Mouse (Mus musculus) forebrain, embryonic 13.5 days (tissue): ENCODE results near the gene Coro1a. TPM values are rescaled to one million over a fixed set of nuclear protein-coding genes. Genes with fewer than 3 reads are reported as not detected.
A peak's percentile ranks its signal among the peaks of the same experiment; 100 is the strongest.
"Not testable (repeated sequence)": the region's sequence is repeated elsewhere in the genome, so short reads cannot be mapped to it uniquely, and the experiment has no call there.

ENCODE experiments used
- ATAC-seq: fragments of 200-750 bp; cut with Nextera tagmentation; 2 replicates; pipeline ENCODE4 v1.8.0; 2017
- H3K27ac ChIP-seq: fragments of 300-500 bp; sonication (generic); 2 replicates; pipeline ENCODE4 v1.5.1; 2015; ENCODE audit warnings: inconsistent platforms, mild to moderate bottlenecking, moderate library complexity
- H3K27me3 ChIP-seq: fragments of 300-500 bp; sonication (generic); 2 replicates; pipeline ENCODE4 v1.6.1; 2015; ENCODE audit warnings: mild to moderate bottlenecking, inconsistent platforms
- H3K36me3 ChIP-seq: fragments of 300-500 bp; sonication (generic); 2 replicates; pipeline ENCODE4 v1.6.1; 2015; ENCODE audit warnings: mild to moderate bottlenecking, inconsistent platforms; ENCODE audit not compliant: poor library complexity, severe bottlenecking
- H3K4me1 ChIP-seq: fragments of 300-500 bp; sonication (generic); 2 replicates; pipeline ENCODE4 v1.6.1; 2015; ENCODE audit warnings: inconsistent platforms
- H3K4me2 ChIP-seq: fragments of 300-500 bp; sonication (generic); 2 replicates; pipeline ENCODE4 v1.6.1; 2015; ENCODE audit warnings: inconsistent platforms, mild to moderate bottlenecking, moderate library complexity
- H3K4me3 ChIP-seq: fragments of 300-500 bp; sonication (generic); 2 replicates; pipeline ENCODE4 v1.5.1; 2015; ENCODE audit warnings: mild to moderate bottlenecking, inconsistent platforms
- H3K9ac ChIP-seq: fragments of 300-500 bp; sonication (generic); 2 replicates; pipeline ENCODE4 v1.6.1; 2015; ENCODE audit warnings: mild to moderate bottlenecking, inconsistent platforms
- H3K9me3 ChIP-seq: fragments of 300-500 bp; sonication (generic); replicated peaks from 2 replicates; pipeline ENCODE4 v1.6.1; 2016; ENCODE audit warnings: inconsistent platforms
- WGBS: fragments of 180-500 bp; shearing (Covaris S2); methylation state at CpG from one replicate; pipeline ENCODE4 v1.1.7; 2015; 5-methylcytosine and 5-hydroxymethylcytosine counted together
- polyA plus RNA-seq: library from polyadenylated mRNA; unstranded; fragments of >200 nt; fragmentation: Nextera tagmentation; extraction: Ambion mirVana; gene quantifications from 2 replicates; pipeline ENCODE4 v1.2.1, GENCODE M21; 2015

Gene Coro1a
- polyA plus RNA-seq, 1 experiment from 2014 or later, result 77.1 TPM

- not testable (repeated sequence) for H3K4me3 ChIP-seq, H3K27ac ChIP-seq, H3K4me1 ChIP-seq, H3K4me2 ChIP-seq, H3K36me3 ChIP-seq, H3K27me3 ChIP-seq, H3K9me3 ChIP-seq, H3K9ac ChIP-seq, ATAC-seq
- 88% methylated on average over 4 of the region's 4 CpGs for WGBS
Observed at GRCm38 (mm10) chr7:126730256-126730789, 22.7 kb upstream of the Coro1a start.

- Histone ChIP-seq H3K36me3 (no peaks in the 10 kb centered on the region), H3K9ac (no peak overlapping the region), H3K4me1 (no peaks in the 10 kb centered on the region), H3K9me3 (peaks cover 5% of the 10 kb centered on the region; the same call in 1 of the 2 replicates), H3K27ac (no peak overlapping the region), H3K27me3 (no peaks in the 10 kb centered on the region), H3K4me2 (no peak overlapping the region), H3K4me3 (no peak overlapping the region)
- no peak for ATAC-seq
- 88% methylated on average over 5 of the region's 5 CpGs for WGBS
Observed at GRCm38 (mm10) chr7:126725667-126726066, 18.1 kb upstream of the Coro1a start.

- WGBS, result 76% methylated on average over 3 of the region's 3 CpGs
- no peaks in the 10 kb centered on the region for H3K4me1 ChIP-seq
- no peak overlapping the region for H3K4me3 ChIP-seq
- no peak for ATAC-seq
- no peak overlapping the region for H3K27ac ChIP-seq
- H3K9ac ChIP-seq, result no peak overlapping the region
- H3K36me3 ChIP-seq, result no peaks in the 10 kb centered on the region
- H3K4me2 ChIP-seq, result no peak overlapping the region
- no peaks in the 10 kb centered on the region for H3K27me3 ChIP-seq
- peaks cover 5% of the 10 kb centered on the region; the same call in 1 of the 2 replicates for H3K9me3 ChIP-seq
Observed at GRCm38 (mm10) chr7:126725077-126725476, 17.5 kb upstream of the Coro1a start.

GRCm38 (mm10) chr7:126721635-126722034 is 14.0 kb upstream of the Coro1a start:
- 94% methylated on average over 13 of the region's 13 CpGs for WGBS
- H3K9ac ChIP-seq, result no peak overlapping the region
- H3K4me2 ChIP-seq, result no peak overlapping the region

DNA sequence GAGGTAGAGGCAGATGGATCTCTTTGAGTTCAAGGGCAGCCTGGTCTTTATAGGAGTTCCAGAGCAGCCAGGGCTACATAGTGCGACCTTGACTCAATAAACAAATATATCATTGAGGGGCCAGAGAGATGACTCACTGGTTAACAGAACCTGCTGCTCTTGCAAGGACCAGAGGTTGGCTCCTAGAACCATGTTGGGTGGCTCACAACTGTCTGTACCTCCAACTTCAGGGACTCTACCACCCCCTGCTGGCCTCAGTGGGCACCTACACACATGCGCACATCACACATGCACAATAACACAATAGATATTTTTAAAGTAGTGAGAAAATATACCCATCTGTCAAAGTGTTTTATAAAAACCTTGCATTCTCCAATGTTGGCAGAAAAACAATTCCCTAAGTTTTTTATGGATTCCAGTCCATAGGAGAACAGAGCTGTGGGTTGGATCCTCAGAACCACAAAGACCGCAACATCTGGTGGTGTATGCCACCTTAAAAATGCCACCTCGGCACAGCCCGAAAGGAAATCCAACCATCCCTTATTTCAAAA is 11.3 kb upstream of the Coro1a start:
- Histone ChIP-seq H3K9ac (no peak overlapping the region), H3K27ac (no peak overlapping the region), H3K4me2 (no peak overlapping the region), H3K4me1 (no peaks in the 10 kb centered on the region), H3K27me3 (no peaks in the 10 kb centered on the region), H3K36me3 (no peaks in the 10 kb centered on the region), H3K4me3 (no peak overlapping the region), H3K9me3 (peaks cover 8% of the 10 kb centered on the region; the same call in 1 of the 2 replicates)
- 96% methylated on average over 5 of the region's 5 CpGs for WGBS
- no peak for ATAC-seq

More at GRCm38 (mm10) chr7:126721635-126722034, 14.0 kb upstream of the Coro1a start:
- H3K4me1 ChIP-seq, result no peaks in the 10 kb centered on the region
- H3K27me3 ChIP-seq, result no peaks in the 10 kb centered on the region
- H3K4me3 ChIP-seq, result no peak overlapping the region
- H3K27ac ChIP-seq, result no peak overlapping the region
- no peak for ATAC-seq
- no peaks in the 10 kb centered on the region for H3K36me3 ChIP-seq
- H3K9me3 ChIP-seq, result peaks cover 8% of the 10 kb centered on the region; the same call in 1 of the 2 replicates

GRCm38 (mm10) chr7:126717566-126717965 is 10.0 kb upstream of the Coro1a start:
- H3K27ac ChIP-seq, result no peak overlapping the region
- no peak overlapping the region for H3K4me3 ChIP-seq
- no peaks in the 10 kb centered on the region for H3K27me3 ChIP-seq
- H3K9me3 ChIP-seq, result 0 out of 2 replicates have a peak, but pooled peaks cover 3% of the 10 kb centered on the region
- no peak overlapping the region for H3K9ac ChIP-seq
- WGBS, result 93% methylated on average over 3 of the region's 3 CpGs
- H3K36me3 ChIP-seq, result no peaks in the 10 kb centered on the region
- ATAC-seq, result no peak
- no peak overlapping the region for H3K4me2 ChIP-seq
- H3K4me1 ChIP-seq, result no peaks in the 10 kb centered on the region

DNA sequence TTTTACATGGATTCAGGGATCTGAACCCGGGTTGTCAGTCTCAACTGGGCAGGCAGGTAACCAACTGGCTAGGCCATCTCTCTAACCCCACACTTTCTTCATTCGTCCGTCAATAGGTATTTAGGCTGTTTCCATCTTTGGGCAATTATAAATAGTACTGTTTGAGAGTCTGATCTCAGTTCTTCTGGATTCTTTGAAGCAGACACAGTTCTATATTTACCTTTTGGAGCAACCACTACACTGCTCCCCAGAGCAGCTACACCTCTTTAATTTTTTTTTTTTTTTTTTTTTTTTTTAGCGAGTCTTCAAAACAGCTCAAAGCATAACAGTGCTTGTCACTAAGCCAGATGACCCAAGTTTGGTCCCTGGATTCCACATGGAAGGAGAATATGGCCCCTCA is 8.1 kb upstream of the Coro1a start:
- H3K36me3 ChIP-seq, result no peaks in the 10 kb centered on the region
- H3K4me1 ChIP-seq, result no peaks in the 10 kb centered on the region
- no peaks in the 10 kb centered on the region for H3K27me3 ChIP-seq
- H3K27ac ChIP-seq, result no peak overlapping the region
- H3K4me2 ChIP-seq, result no peak overlapping the region
- no peak overlapping the region for H3K4me3 ChIP-seq
- H3K9me3 ChIP-seq, result 0 out of 2 replicates have a peak, but pooled peaks cover 3% of the 10 kb centered on the region
- WGBS, result 91% methylated on average over 4 of the region's 4 CpGs
- no peak overlapping the region for H3K9ac ChIP-seq
- ATAC-seq, result no peak

DNA sequence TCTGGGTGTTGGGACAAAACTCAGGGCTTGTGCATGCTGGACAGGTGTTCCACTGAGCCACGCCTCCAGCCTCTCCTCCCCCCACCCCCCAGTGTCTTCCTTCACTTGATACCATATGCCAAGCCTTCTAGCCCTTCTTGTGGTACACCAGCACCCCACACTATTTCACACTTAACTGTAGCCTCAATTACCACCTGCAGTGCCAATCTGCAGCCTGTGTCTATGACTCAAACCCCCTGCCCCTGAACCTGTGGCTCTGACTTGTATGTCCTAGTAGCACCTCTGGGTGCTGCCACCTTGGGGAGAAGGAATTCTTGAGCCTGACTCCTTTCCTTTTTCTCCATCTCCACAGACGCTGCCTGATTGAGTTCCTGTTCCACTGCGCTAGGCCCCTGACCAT is 4.3 kb upstream of the Coro1a start:
- H3K4me3 ChIP-seq, result no peak overlapping the region
- no peak overlapping the region for H3K27ac ChIP-seq
- WGBS, result 83% methylated on average over 3 of the region's 3 CpGs
- no peak for ATAC-seq
- H3K4me1 ChIP-seq, result no peaks in the 10 kb centered on the region
- no peak overlapping the region for H3K4me2 ChIP-seq
- no peaks in the 10 kb centered on the region; the same call in 1 of the 2 replicates for H3K9me3 ChIP-seq
- H3K9ac ChIP-seq, result no peak overlapping the region
- no peaks in the 10 kb centered on the region for H3K27me3 ChIP-seq
- no peaks in the 10 kb centered on the region for H3K36me3 ChIP-seq

DNA sequence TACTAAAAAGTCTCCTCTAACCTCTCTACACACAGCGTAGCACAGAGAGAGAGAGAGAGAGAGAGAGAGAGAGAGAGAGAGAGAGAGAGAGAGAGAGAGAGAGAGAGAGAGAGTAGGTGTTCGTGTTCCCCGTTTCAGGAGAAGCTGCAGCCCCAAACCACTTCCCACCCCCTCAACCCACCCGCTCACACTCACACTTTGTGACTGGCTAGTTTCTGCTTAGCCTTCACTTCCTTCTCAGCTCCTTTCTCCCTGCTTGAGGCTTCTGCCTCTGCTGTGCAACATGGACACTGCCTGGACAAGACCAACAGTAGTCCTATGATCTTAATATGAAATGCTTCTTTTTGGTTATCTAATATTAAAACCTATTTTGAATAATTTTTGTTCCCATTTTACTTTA is 2.7 kb upstream of the Coro1a start:
- WGBS, result 78% methylated on average over 4 of the region's 4 CpGs
- no peak overlapping the region for H3K4me2 ChIP-seq

GRCm38 (mm10) chr7:126708175-126708952 is 777 bp upstream of the Coro1a start:
- no peaks in the 10 kb centered on the region; the same call in 1 of the 2 replicates for H3K9me3 ChIP-seq
- no peak overlapping the region for H3K9ac ChIP-seq
- no peak overlapping the region for H3K27ac ChIP-seq
- H3K36me3 ChIP-seq, result no peaks in the 10 kb centered on the region
- H3K4me3 ChIP-seq, result no peak overlapping the region
- H3K27me3 ChIP-seq, result 0 out of 2 replicates have a peak, but pooled peaks cover 6% of the 10 kb centered on the region
- H3K4me1 ChIP-seq, result peaks cover 17% of the 10 kb centered on the region
- no peak for ATAC-seq
- H3K4me2 ChIP-seq, result no peak overlapping the region
- WGBS, result 86% methylated on average over 10 of the region's 10 CpGs

More for the DNA sequence above, 2.7 kb upstream of the Coro1a start:
- no peaks in the 10 kb centered on the region for H3K36me3 ChIP-seq
- H3K27me3 ChIP-seq, result 0 out of 2 replicates have a peak, but pooled peaks cover 6% of the 10 kb centered on the region
- H3K4me1 ChIP-seq, result 0 out of 2 replicates have a peak, but pooled peaks cover under 1% of the 10 kb centered on the region
- H3K27ac ChIP-seq, result no peak overlapping the region
- no peaks in the 10 kb centered on the region; the same call in 1 of the 2 replicates for H3K9me3 ChIP-seq
- no peak overlapping the region for H3K9ac ChIP-seq
- ATAC-seq, result no peak
- H3K4me3 ChIP-seq, result no peak overlapping the region

DNA sequence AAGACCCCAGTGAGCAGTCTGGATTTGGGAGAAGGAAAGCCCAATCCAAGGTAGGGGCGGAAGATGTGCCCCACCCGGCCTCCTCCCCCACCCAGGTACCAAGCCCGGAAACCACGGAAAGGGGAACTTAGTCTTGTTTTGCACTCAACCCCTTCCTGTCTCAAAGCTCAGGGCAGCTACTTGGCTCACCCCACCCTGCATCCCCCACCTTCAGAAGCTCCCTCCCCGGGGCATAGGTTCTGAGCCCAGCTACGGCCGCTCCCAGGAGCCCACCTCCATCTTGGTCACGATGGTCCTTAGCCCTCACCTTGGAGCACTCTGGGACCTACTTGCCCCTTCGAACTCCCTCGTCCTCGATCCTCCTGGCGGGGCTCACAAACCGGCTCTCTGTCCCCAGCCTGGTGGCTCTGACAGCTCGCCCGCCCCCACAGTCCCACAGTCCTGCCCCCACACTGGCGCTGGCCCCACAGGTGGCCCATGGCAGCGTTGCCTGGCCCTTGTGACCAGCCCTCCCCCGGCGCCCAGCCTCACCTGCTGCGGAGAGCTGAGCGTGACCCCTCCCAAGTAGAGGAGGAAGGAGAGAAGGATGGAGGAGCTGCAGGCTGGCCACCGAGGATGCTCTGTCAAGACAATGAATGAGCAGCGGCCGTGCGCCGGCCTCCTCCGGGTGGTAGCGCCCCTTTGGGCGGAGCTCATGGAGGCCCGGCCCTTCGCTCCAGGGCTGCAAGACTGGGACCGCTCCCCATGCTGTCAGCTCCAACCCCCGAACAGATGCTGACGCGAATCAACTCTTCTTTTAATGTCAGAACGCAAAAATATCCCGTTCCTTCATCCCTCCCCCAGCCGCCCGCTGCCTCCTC is 3.2 kb downstream of the Coro1a start:
- Histone ChIP-seq H3K36me3 (peaks cover 15% of the 10 kb centered on the region), H3K9me3 (no peaks in the 10 kb centered on the region; the same call in 1 of the 2 replicates), H3K4me1 (peaks cover 44% of the 10 kb centered on the region), H3K27ac (peak overlapping the region; percentile 59), H3K4me3 (peak overlapping the region; percentile 67), H3K27me3 (0 out of 2 replicates have a peak, but pooled peaks cover 6% of the 10 kb centered on the region), H3K4me2 (peak overlapping the region; percentile 93), H3K9ac (peak overlapping the region; percentile 88)
- ATAC-seq, result peak; percentile 89
- 1% methylated on average over 38 of the region's 39 CpGs for WGBS
